Comparison of ENCODE assay signal across 8 mouse cellular contexts in genomic region chr12:86768986-86769580, GRCm38 (mm10). TPM values are rescaled to one million over a fixed set of nuclear protein-coding genes. Genes with fewer than 3 reads are reported as not detected.
DNase-seq lines count a peak whose midpoint lies in the region; ATAC-seq and TF ChIP-seq lines count a peak whose summit lies in the region.

No protein-coding gene starts in this region.

- 42% methylated on average over 4 of the region's 4 CpGs for WGBS in heart, adult 2 months
- WGBS in heart, embryonic 11.5 days (ENCODE audit: insufficient replicate concordance) = 39% methylated on average over 4 of the region's 4 CpGs

- peak; percentile 87; the same call in 1 of the 2 replicates for TF ChIP-seq EP300 in heart, adult 2 months (IDR thresholded peaks at IDR 0.05; ENCODE audit: insufficient read depth, low read depth, low read length)

- H3K9me3 ChIP-seq in heart, embryonic 11.5 days (replicated peaks; ENCODE audit: control insufficient read depth, low read length) = no peaks in the 10 kb centered on the region

- H3K27ac ChIP-seq in heart, adult 2 months = peak overlapping the region; percentile 84
- no peak overlapping the region for H3K27ac ChIP-seq in heart, embryonic 11.5 days (ENCODE audit: low read depth, low read length)

- no peaks in the 10 kb centered on the region for H3K79me2 ChIP-seq in heart, adult 2 months (replicated peaks; ENCODE audit: control insufficient read depth, insufficient read depth, low read length)

- no peak overlapping the region for H3K9ac ChIP-seq in heart, adult 2 months (ENCODE audit: low read depth, low read length)
- no peak overlapping the region for H3K9ac ChIP-seq in heart, embryonic 11.5 days (ENCODE audit: low read depth, low read length)

- no peak for ATAC-seq in heart, embryonic 11.5 days (replicated peaks; ENCODE audit: insufficient number of reproducible peaks, low FRiP score, low TSS enrichment)
- ATAC-seq in megakaryocyte, adult 5-6 weeks (ENCODE audit: poor library complexity, severe bottlenecking) = peak; percentile 78

- no peak overlapping the region for H3K4me3 ChIP-seq in heart, adult 2 months
- H3K4me3 ChIP-seq in heart, embryonic 11.5 days (ENCODE audit: low read depth, low read length) = no peak overlapping the region

- intact Hi-C loops in heart, adult 2 months (cut with DNase I) = loop anchor here (1.0 to 10.0 kb wide), 3 partner anchors 205 to 566 kb away; no protein-coding TSS in a partner anchor
- intact Hi-C loops in gastrocnemius, postnatal 14 days (cut with DNase I; ENCODE audit: low total_unique reads) = loop anchor here (5.0 to 10.0 kb wide), 2 partner anchors 54 to 278 kb away; no protein-coding TSS in a partner anchor

- peaks cover 18% of the 10 kb centered on the region for H3K4me1 ChIP-seq in heart, adult 2 months (ENCODE audit: control insufficient read depth, insufficient read depth, low read length)
- 0 out of 2 replicates have a peak, but pooled peaks cover 7% of the 10 kb centered on the region for H3K4me1 ChIP-seq in heart, embryonic 11.5 days (ENCODE audit: control insufficient read depth, insufficient read depth, low read length)

- no peak overlapping the region for H3K4me2 ChIP-seq in heart, embryonic 11.5 days

- DNase-seq in heart, adult 2 months = peak; percentile 79 to 89
- peak; percentile 85 for DNase-seq in ZHBTc4 (ENCODE audit: low read depth, low spot score)
- peak; percentile 92 to 93 for DNase-seq in cerebellum, postnatal 36 days
- peak; percentile 84 for DNase-seq in gastrocnemius, postnatal 14 days
- DNase-seq in layer of hippocampus, postnatal 10 days (ENCODE audit: low spot score in 2 of 2) = peak; percentile 93 to 94
- peak; percentile 50 to 72 for DNase-seq in spleen, postnatal 14 days (ENCODE audit: low spot score in 2 of 2)

- 0 out of 2 replicates have a peak, but pooled peaks have one; percentile 17 for TF ChIP-seq POLR2A in heart, adult 2 months (IDR thresholded peaks at IDR 0.05; ENCODE audit: insufficient read depth, low read depth, low read length)

- no peaks in the 10 kb centered on the region for H3K27me3 ChIP-seq in heart, adult 2 months (ENCODE audit: control insufficient read depth, insufficient read depth, low read length)
- no peaks in the 10 kb centered on the region for H3K27me3 ChIP-seq in heart, embryonic 11.5 days (ENCODE audit: control insufficient read depth, insufficient read depth, low read length)

- peak; percentile 84 for TF ChIP-seq CTCF in heart, adult 2 months (IDR thresholded peaks at IDR 0.05)

- H3K36me3 ChIP-seq in heart, adult 2 months (ENCODE audit: control insufficient read depth, insufficient read depth, low read length) = 0 out of 2 replicates have a peak, but pooled peaks cover 5% of the 10 kb centered on the region
- no peaks in the 10 kb centered on the region for H3K36me3 ChIP-seq in heart, embryonic 11.5 days (ENCODE audit: control insufficient read depth, insufficient read depth, low read length)

RNA-seq across cellular contexts. Expression of gene Lrrc74a, which starts 34.9 kb away (rescaled TPM):
- total RNA-seq in heart, adult 2 months (2021) = not detected
- not detected in 2 replicates for polyA plus RNA-seq in heart, adult 2 months (2012; rRNA removed)
- not detected in 2 replicates for polyA plus RNA-seq in heart, embryonic 11.5 days (2014; fragmentation: Nextera tagmentation; extraction: Ambion mirVana)
- total RNA-seq in gastrocnemius, postnatal 14 days (2021) = not detected
- not detected for total RNA-seq in layer of hippocampus, postnatal 10 days (2021)
- total RNA-seq in megakaryocyte, adult 5-6 weeks (2015) = not detected in 2 replicates
- not detected in 2 replicates for total RNA-seq in megakaryocyte, adult 5-6 weeks (2017)

RNA-seq across cellular contexts. Expression of gene Angel1, which starts 42.8 kb away (rescaled TPM):
- total RNA-seq in heart, adult 2 months (2021) = 1 to 10 TPM; 2.7 to 3.5 TPM
- polyA plus RNA-seq in heart, adult 2 months (2012; rRNA removed) = 6.1 and 7.4 TPM in 2 replicates
- 7.9 and 10.6 TPM in 2 replicates for polyA plus RNA-seq in heart, embryonic 11.5 days (2014; fragmentation: Nextera tagmentation; extraction: Ambion mirVana)
- 1 to 10 TPM; 4.6 to 4.7 TPM for total RNA-seq in gastrocnemius, postnatal 14 days (2021)
- 1 to 10 TPM; 7.3 to 9.0 TPM for total RNA-seq in layer of hippocampus, postnatal 10 days (2021)
- total RNA-seq in megakaryocyte, adult 5-6 weeks (2015) = 0.22 and 1.1 TPM in 2 replicates
- total RNA-seq in megakaryocyte, adult 5-6 weeks (2017) = 0.37 and 0.66 TPM in 2 replicates
